Mouse (Mus musculus) right cerebral cortex, postnatal 36 days (tissue): ENCODE measurements at regions not wholly inside any gene's neighbourhood (a gene's known extent, or its start where the extent isn't known, plus 50 kb on each side); places are given as distances from the start of the nearest gene placed in this dataset.

Source experiments
- DNase-seq, 2 experiments: peaks; one replicate each; pipeline ENCODE4 v3.0.0; 2022; ENCODE audit warnings: low spot score in 2 of 2, mixed read lengths in 1 of 2

DNA sequence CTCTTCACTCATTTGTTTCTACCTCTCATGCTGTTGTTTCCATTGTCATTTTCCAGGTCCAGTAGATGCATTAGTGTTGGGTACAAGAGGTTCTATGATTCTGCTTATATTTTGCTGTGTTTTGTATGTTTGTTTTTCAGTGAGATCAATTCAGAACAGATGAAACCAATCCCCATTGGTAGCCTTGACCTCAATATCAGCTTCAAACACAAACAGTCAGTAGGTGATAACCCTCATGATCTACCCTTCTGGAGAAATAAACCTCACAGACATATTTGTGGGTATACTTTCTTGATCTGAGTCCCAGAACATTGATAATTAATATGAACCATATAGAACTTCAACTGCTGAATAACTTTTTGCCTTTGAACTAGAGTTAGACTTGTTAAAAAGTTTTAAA lies 969.3 kb upstream of the Lrrc6 start:
- no peak for DNase-seq

- DNase-seq = no peak
These were observed 967.0 kb upstream of the Lrrc6 start for GRCm38 (mm10) chr15:67467404-67468345.

- no peak for DNase-seq
These were observed 962.2 kb upstream of the Lrrc6 start for GRCm38 (mm10) chr15:67462863-67463262.

- no peak for DNase-seq
These were observed 959.7 kb upstream of the Lrrc6 start for GRCm38 (mm10) chr15:67460384-67460783.

DNA sequence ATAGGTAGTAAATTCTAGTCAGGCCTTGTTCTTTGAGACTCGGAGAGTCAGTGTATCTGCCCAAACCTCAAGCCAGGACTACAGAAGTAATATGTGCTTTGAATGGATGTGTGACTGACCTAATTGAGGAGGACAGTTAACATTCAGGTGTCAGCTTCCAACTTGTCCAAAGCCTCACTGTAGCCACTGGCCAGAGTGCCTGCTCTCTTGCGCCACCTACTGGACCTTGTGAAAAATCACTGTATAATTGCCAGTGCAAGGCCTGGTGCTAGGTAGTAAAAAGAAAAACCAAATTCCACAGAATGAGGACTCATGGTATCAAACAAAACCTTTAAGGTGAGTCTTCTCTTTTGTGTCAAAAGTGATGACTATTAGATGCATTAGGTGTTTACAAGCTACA lies 933.6 kb upstream of the Lrrc6 start:
- no peak for DNase-seq

DNA sequence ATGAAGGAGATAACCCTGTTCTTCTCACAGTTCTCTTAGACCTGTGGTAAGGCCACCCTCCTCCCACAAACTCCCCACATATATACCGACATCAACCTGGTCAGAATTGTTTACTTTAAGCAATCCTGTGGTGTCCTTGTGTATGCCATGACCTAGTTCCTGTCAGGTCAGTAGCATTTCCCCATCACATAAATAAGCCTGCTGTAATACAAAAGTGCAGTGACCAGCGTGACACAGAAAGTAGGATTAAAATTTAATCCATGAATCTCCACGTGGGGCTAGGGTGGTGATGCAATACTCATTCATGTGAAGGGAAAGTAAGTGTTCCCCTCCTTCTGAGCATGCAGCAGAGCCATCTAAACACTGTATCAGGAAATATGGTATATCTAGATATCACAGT lies 923.2 kb upstream of the Lrrc6 start:
- DNase-seq = no peak

DNA sequence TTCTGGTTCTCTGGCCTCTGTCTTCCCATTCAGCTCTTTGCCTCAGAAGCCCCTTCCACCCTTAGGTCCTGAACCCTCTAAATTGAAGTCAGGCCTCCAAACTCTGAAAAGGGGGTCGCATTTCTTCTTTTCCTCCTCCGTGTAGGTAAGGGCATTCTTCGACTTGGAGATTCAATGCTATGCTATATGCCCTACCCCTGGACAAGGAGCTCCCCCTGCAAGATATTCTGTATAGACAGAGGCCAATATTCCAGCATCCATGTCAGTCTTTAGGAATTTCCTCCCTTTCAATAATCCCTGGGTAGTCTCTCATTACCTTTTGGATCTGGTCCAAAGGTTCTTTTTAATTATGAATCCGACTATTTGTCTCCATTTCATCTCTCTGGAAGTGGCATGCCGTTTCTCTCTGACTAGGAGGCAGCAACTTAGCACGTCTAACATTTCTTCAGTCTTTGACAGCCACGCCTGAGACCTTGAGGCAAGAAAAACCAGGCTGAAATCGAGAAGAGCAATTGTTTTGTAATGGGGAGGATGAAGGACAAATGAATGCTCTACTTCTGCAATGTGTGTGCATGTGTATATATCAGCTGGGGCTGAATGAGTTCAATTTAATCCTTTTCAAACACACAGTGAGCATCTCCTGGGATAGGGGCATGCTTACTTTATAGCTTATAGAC lies 921.7 kb upstream of the Lrrc6 start:
- DNase-seq = no peak

DNA sequence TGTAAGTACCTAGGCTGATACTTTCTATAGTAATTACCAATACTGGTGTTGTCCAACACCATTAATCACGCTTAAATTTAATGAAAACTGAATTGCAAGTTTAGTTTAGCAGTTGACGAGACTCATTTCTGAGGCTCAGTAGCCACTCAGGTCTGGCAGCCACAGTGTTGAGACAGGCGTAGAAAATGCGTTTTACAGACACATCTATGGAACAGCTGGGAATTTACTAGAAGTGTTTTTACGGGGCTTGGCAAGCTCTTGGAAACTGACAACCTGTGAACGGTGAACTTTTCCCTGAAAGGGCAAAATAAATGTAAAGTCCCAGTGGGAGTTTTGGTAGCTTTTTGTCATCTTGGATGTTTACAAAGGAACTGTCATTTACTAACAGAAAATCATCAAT lies 920.1 kb upstream of the Lrrc6 start:
- no peak for DNase-seq

- no peak for DNase-seq
These were observed 919.0 kb upstream of the Lrrc6 start for GRCm38 (mm10) chr15:67419733-67420132.

- DNase-seq = no peak
These were observed 917.0 kb upstream of the Lrrc6 start for GRCm38 (mm10) chr15:67417742-67418163.

- DNase-seq = no peak
These were observed 915.1 kb upstream of the Lrrc6 start for GRCm38 (mm10) chr15:67415840-67416239.

GRCm38 (mm10) chr15:67414371-67414930 lies 913.7 kb upstream of the Lrrc6 start:
- DNase-seq = no peak

DNA sequence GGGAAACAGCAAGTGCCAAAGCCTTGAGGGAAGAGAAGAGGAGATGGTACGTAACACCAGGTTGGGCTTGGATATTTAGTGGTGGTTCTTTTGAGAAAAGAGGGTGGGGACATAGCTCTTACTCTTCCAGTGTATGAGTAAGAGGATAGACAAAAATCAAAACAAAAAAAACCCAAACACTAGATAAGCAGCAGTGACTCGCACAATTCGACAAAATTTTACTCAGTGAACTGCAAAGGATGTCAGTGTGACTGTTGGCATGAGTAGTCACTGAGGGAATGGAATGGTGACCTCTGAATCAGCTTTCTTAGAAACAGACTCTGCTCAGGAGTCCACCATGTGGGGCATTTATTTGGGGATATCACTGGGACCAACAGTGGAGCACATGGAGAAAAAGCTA lies 912.9 kb upstream of the Lrrc6 start:
- no peak for DNase-seq

- no peak for DNase-seq
These were observed 911.7 kb upstream of the Lrrc6 start for GRCm38 (mm10) chr15:67412394-67412793.

DNA sequence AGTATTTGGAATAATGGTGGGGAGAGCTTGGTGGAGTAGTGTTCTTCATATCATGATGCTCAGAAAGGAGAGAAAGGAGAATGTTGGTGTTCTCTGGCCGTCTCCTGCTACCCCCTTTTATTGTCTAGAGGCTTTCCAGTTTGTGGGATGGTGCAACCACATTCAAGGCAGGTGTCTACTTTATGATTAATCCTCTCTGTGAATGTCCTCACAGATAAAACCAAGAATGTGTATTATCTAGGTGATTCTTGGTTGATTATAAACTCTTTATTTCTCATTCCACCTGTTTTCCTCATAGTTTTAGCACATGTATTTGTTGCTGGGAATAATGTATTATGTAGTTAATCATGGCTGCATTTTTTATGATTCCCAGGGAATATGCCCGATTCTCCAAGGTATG lies 910.9 kb upstream of the Lrrc6 start:
- no peak for DNase-seq

DNA sequence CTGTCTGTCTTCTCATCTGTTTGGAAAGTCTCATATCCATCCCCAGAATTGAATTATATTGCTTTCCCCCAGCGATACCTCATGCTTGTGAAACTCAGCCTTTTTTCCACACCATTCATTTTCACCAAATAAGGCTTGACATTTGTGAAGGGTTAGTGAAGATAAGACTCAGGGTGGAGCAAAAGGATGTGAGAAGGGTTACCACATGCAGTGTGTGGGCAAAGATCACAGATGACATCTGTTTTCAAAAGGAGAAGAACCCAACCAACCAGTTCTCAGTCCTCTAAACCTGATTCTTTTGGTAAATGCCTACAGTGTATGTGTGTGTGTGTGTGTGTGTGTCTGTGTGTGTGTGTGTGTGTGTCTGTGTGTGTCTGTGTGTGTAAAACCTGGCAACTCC lies 909.3 kb upstream of the Lrrc6 start:
- DNase-seq = no peak

- DNase-seq = no peak
These were observed 908.3 kb upstream of the Lrrc6 start for GRCm38 (mm10) chr15:67408871-67409559.

DNA sequence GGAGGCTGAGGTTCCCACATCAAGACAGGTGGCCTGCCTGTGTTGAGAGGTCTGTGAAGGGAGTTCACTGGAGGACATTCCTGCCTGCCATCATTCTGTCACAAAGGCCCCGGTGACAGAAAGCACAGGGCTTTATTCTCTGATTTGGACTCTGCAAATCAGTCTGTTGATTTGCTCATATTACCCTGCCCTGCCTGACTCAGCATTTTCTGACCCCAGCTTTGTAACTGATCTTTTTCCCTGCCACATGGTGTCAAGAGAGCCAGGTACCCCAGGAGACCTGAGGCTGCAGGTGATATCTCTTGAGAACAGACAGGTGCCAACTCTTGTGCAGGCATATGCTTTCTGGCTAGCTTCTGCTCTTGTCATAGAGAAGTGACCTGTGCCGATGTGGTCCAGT lies 906.5 kb upstream of the Lrrc6 start:
- no peak for DNase-seq

DNA sequence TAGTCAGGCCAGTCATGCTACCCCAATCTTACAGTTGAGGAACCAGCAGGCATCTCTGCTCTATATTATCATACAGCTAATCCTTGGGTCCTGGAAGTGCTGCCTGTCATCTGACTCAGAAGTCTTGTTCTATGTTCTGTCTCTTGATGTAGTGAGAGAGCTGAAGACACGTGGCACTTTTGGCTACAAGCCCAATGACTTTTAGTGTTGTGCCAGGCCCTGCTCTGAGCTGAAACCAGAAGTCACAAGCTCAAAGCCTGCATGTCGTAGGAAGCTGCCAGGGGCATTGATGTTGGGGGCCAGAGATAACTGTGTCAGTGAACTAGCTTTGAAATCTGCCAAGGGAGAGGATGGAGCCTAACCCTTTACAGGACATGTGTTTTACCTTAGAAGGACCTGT lies 904.8 kb upstream of the Lrrc6 start:
- DNase-seq = no peak

DNA sequence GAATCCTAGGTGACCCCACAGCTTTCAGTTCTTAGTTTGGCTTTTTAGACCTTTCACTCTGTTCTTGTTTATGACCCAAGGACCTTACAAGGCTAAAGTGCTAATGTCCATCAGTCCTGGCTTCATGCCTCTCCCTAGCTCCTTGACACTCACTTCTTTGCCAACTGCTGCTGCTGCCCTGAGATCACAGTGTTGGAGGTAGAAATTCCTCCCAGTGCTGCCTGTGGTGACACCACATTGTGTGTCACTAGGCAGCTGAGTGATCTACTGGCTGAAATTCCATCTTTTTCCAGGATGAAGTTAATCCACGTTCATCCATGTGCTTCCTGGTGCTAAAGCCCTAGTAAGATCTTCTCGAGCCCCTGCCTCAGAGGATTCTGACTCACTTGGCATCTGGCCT lies 904.3 kb upstream of the Lrrc6 start:
- DNase-seq = no peak

DNA sequence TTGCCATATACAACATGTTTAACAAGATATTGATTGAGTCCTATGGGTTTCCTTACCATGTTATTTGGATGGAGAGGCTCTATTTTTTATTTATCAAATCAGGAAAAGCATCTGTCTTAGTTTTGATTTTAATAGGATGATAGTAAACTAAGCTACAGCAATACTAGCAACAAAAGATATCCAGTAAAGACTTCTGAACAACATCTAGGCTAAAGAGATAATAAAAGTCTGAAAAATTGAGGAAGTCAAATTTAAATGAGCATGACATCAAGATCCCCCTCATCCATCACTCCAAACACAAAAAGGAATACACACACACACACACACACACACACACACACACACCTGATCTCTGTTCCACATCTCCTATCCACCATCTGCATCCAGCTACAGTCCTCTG lies 901.6 kb upstream of the Lrrc6 start:
- DNase-seq = no peak

DNA sequence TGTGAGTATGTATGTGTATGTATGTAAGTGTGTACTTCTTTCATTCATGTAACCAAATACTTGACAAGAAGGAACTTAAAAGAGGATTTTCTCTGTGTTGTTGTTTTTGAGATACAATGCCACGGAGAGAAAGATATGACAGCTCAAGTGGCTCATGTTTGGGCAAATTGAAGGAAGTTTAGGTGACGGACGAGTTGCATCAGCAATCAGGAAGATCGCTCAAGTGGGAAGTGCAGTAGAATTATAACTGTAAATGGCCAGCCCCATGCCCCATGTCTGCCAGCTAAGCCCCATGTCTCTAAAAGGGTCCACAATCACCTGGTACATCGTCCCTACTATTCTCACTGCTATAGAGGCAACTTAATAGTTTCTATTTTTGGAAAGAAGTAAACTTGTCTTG lies 896.6 kb upstream of the Lrrc6 start:
- no peak for DNase-seq
